Mouse (Mus musculus): ENCODE data around the gene Olfr1413. TPM values are rescaled to one million over a fixed set of nuclear protein-coding genes. Genes with fewer than 3 reads are reported as not detected.

Olfr1413 gene
- polyA plus RNA-seq, 1 experiment from 2014 or later = not detected

GRCm38 (mm10) chr1:92596019-92596418 lies 24.9 kb downstream of the Olfr1413 start:
- 69% methylated on average over 3 of the region's 3 CpGs for WGBS
- Histone ChIP-seq H3K36me3 (ENCODE audit: control insufficient read depth, insufficient read depth, low read length) (no peaks in the 10 kb centered on the region), H3K4me3 (ENCODE audit: control insufficient read depth in 1 of 2, insufficient read depth in 1 of 2, low read depth in 1 of 2, low read length in 2 of 2) (no peak overlapping the region), H3K27ac (replicated peaks in 1 of 2; ENCODE audit: control insufficient read depth in 1 of 2, insufficient read depth in 1 of 2, low read depth in 2 of 2, low read length in 2 of 2) (no peak overlapping the region), H3K9ac (ENCODE audit: low read length) (no peak overlapping the region), H3K27me3 (ENCODE audit: control insufficient read depth, insufficient read depth, low read length) (no peaks in the 10 kb centered on the region), H3K4me1 (ENCODE audit: control insufficient read depth in 2 of 2, insufficient read depth in 2 of 2, low read length in 2 of 2) (no peaks in the 10 kb centered on the region), H3K4me2 (ENCODE audit: low read length) (no peak overlapping the region), H3K9me3 (ENCODE audit: control insufficient read depth, low read length) (no peaks in the 10 kb centered on the region)
- ATAC-seq (ENCODE audit: insufficient number of reproducible peaks, insufficient read depth, low FRiP score, low read depth) = no peak; the same call in 1 of the 2 replicates

- no peak within 1 kb of the TSS for H3K9ac ChIP-seq (ENCODE audit: low read length)
- H3K27ac ChIP-seq (replicated peaks in 1 of 2; ENCODE audit: control insufficient read depth in 1 of 2, insufficient read depth in 1 of 2, low read depth in 2 of 2, low read length in 2 of 2) = no peak within 1 kb of the TSS
- H3K4me1 ChIP-seq (ENCODE audit: control insufficient read depth in 2 of 2, insufficient read depth in 2 of 2, low read length in 2 of 2) = no peaks in the 10 kb centered on the region
- 75% methylated on average over 1 of the region's 1 CpGs for WGBS
- peaks cover 6% of the 10 kb centered on the region; the same call in 1 of the 2 replicates for H3K27me3 ChIP-seq (ENCODE audit: control insufficient read depth, insufficient read depth, low read length)
- no peak for ATAC-seq (ENCODE audit: insufficient number of reproducible peaks, insufficient read depth, low FRiP score, low read depth)
- no peak within 1 kb of the TSS for H3K4me3 ChIP-seq (ENCODE audit: control insufficient read depth in 1 of 2, insufficient read depth in 1 of 2, low read depth in 1 of 2, low read length in 2 of 2)
- H3K36me3 ChIP-seq (ENCODE audit: control insufficient read depth, insufficient read depth, low read length) = no peaks in the 10 kb centered on the region
- no peak within 1 kb of the TSS for H3K4me2 ChIP-seq (ENCODE audit: low read length)
- H3K9me3 ChIP-seq (ENCODE audit: control insufficient read depth, low read length) = no peaks in the 10 kb centered on the region
Measured at GRCm38 (mm10) chr1:92605482-92605881, 34.4 kb downstream of the Olfr1413 start, which contains the start of gene Olfr1410. TSS of gene Olfr1410 (plus strand) at chr1:92605782.

GRCm38 (mm10) chr1:92607711-92608110 lies 36.6 kb downstream of the Olfr1413 start:
- no peak overlapping the region for H3K4me2 ChIP-seq (ENCODE audit: low read length)
- no peak overlapping the region for H3K27ac ChIP-seq (replicated peaks in 1 of 2; ENCODE audit: control insufficient read depth in 1 of 2, insufficient read depth in 1 of 2, low read depth in 2 of 2, low read length in 2 of 2)
- H3K4me3 ChIP-seq (ENCODE audit: control insufficient read depth in 1 of 2, insufficient read depth in 1 of 2, low read depth in 1 of 2, low read length in 2 of 2) = no peak overlapping the region
- H3K9me3 ChIP-seq (ENCODE audit: control insufficient read depth, low read length) = no peaks in the 10 kb centered on the region
- no peaks in the 10 kb centered on the region for H3K4me1 ChIP-seq (ENCODE audit: control insufficient read depth in 2 of 2, insufficient read depth in 2 of 2, low read length in 2 of 2)
- H3K27me3 ChIP-seq (ENCODE audit: control insufficient read depth, insufficient read depth, low read length) = peaks cover 8% of the 10 kb centered on the region; the same call in 1 of the 2 replicates
- no peak for ATAC-seq (ENCODE audit: insufficient number of reproducible peaks, insufficient read depth, low FRiP score, low read depth)
- H3K36me3 ChIP-seq (ENCODE audit: control insufficient read depth, insufficient read depth, low read length) = no peaks in the 10 kb centered on the region
- no peak overlapping the region for H3K9ac ChIP-seq (ENCODE audit: low read length)
- 70% methylated on average over 4 of the region's 4 CpGs for WGBS

GRCm38 (mm10) chr1:92611008-92611407 lies 39.9 kb downstream of the Olfr1413 start:
- 3% methylated on average over 5 of the region's 5 CpGs for WGBS
- 0 out of 2 replicates have a peak, but pooled peaks cover 3% of the 10 kb centered on the region for H3K27me3 ChIP-seq (ENCODE audit: control insufficient read depth, insufficient read depth, low read length)
- ATAC-seq (ENCODE audit: insufficient number of reproducible peaks, insufficient read depth, low FRiP score, low read depth) = no peak

GRCm38 (mm10) chr1:92613175-92613574 lies 42.1 kb downstream of the Olfr1413 start:
- Histone ChIP-seq H3K36me3 (ENCODE audit: control insufficient read depth, insufficient read depth, low read length) (no peaks in the 10 kb centered on the region), H3K27me3 (ENCODE audit: control insufficient read depth, insufficient read depth, low read length) (0 out of 2 replicates have a peak, but pooled peaks cover 3% of the 10 kb centered on the region), H3K4me3 (ENCODE audit: control insufficient read depth in 1 of 2, insufficient read depth in 1 of 2, low read depth in 1 of 2, low read length in 2 of 2) (no peak overlapping the region), H3K4me1 (ENCODE audit: control insufficient read depth in 2 of 2, insufficient read depth in 2 of 2, low read length in 2 of 2) (no peaks in the 10 kb centered on the region), H3K27ac (replicated peaks in 1 of 2; ENCODE audit: control insufficient read depth in 1 of 2, insufficient read depth in 1 of 2, low read depth in 2 of 2, low read length in 2 of 2) (no peak overlapping the region), H3K4me2 (ENCODE audit: low read length) (no peak overlapping the region), H3K9me3 (ENCODE audit: control insufficient read depth, low read length) (no peaks in the 10 kb centered on the region), H3K9ac (ENCODE audit: low read length) (no peak overlapping the region)
- ATAC-seq (ENCODE audit: insufficient number of reproducible peaks, insufficient read depth, low FRiP score, low read depth) = no peak
- WGBS = 41% methylated on average over 4 of the region's 4 CpGs

More at GRCm38 (mm10) chr1:92611008-92611407, 39.9 kb downstream of the Olfr1413 start:
- H3K4me2 ChIP-seq (ENCODE audit: low read length) = no peak overlapping the region
- no peaks in the 10 kb centered on the region for H3K9me3 ChIP-seq (ENCODE audit: control insufficient read depth, low read length)
- no peaks in the 10 kb centered on the region for H3K4me1 ChIP-seq (ENCODE audit: control insufficient read depth in 2 of 2, insufficient read depth in 2 of 2, low read length in 2 of 2)
- no peak overlapping the region for H3K9ac ChIP-seq (ENCODE audit: low read length)
- no peaks in the 10 kb centered on the region for H3K36me3 ChIP-seq (ENCODE audit: control insufficient read depth, insufficient read depth, low read length)
- no peak overlapping the region for H3K27ac ChIP-seq (replicated peaks in 1 of 2; ENCODE audit: control insufficient read depth in 1 of 2, insufficient read depth in 1 of 2, low read depth in 2 of 2, low read length in 2 of 2)
- no peak overlapping the region for H3K4me3 ChIP-seq (ENCODE audit: control insufficient read depth in 1 of 2, insufficient read depth in 1 of 2, low read depth in 1 of 2, low read length in 2 of 2)

GRCm38 (mm10) chr1:92614516-92614915 lies 43.4 kb downstream of the Olfr1413 start:
- Histone ChIP-seq H3K4me2 (ENCODE audit: low read length) (no peak overlapping the region), H3K27me3 (ENCODE audit: control insufficient read depth, insufficient read depth, low read length) (0 out of 2 replicates have a peak, but pooled peaks cover 3% of the 10 kb centered on the region), H3K4me3 (ENCODE audit: control insufficient read depth in 1 of 2, insufficient read depth in 1 of 2, low read depth in 1 of 2, low read length in 2 of 2) (no peak overlapping the region), H3K9ac (ENCODE audit: low read length) (no peak overlapping the region), H3K9me3 (ENCODE audit: control insufficient read depth, low read length) (no peaks in the 10 kb centered on the region), H3K36me3 (ENCODE audit: control insufficient read depth, insufficient read depth, low read length) (no peaks in the 10 kb centered on the region), H3K4me1 (ENCODE audit: control insufficient read depth in 2 of 2, insufficient read depth in 2 of 2, low read length in 2 of 2) (no peaks in the 10 kb centered on the region), H3K27ac (replicated peaks in 1 of 2; ENCODE audit: control insufficient read depth in 1 of 2, insufficient read depth in 1 of 2, low read depth in 2 of 2, low read length in 2 of 2) (no peak overlapping the region)
- 15% methylated on average over 1 of the region's 1 CpGs for WGBS
- ATAC-seq (ENCODE audit: insufficient number of reproducible peaks, insufficient read depth, low FRiP score, low read depth) = no peak

GRCm38 (mm10) chr1:92616046-92616445 lies 44.9 kb downstream of the Olfr1413 start:
- Histone ChIP-seq H3K4me2 (ENCODE audit: low read length) (no peak overlapping the region), H3K9me3 (ENCODE audit: control insufficient read depth, low read length) (no peaks in the 10 kb centered on the region), H3K4me1 (ENCODE audit: control insufficient read depth in 2 of 2, insufficient read depth in 2 of 2, low read length in 2 of 2) (no peaks in the 10 kb centered on the region), H3K27me3 (ENCODE audit: control insufficient read depth, insufficient read depth, low read length) (0 out of 2 replicates have a peak, but pooled peaks cover 3% of the 10 kb centered on the region), H3K36me3 (ENCODE audit: control insufficient read depth, insufficient read depth, low read length) (no peaks in the 10 kb centered on the region), H3K4me3 (ENCODE audit: control insufficient read depth in 1 of 2, insufficient read depth in 1 of 2, low read depth in 1 of 2, low read length in 2 of 2) (no peak overlapping the region), H3K9ac (ENCODE audit: low read length) (no peak overlapping the region), H3K27ac (replicated peaks in 1 of 2; ENCODE audit: control insufficient read depth in 1 of 2, insufficient read depth in 1 of 2, low read depth in 2 of 2, low read length in 2 of 2) (no peak overlapping the region)
- WGBS = 77% methylated on average over 1 of the region's 1 CpGs
- no peak for ATAC-seq (ENCODE audit: insufficient number of reproducible peaks, insufficient read depth, low FRiP score, low read depth)

GRCm38 (mm10) chr1:92617488-92617887 lies 46.4 kb downstream of the Olfr1413 start, which contains the start of gene Olfr12:
TSS of gene Olfr12 (plus strand) at chr1:92617788.
- ATAC-seq (ENCODE audit: insufficient number of reproducible peaks, insufficient read depth, low FRiP score, low read depth) = no peak
- H3K9ac ChIP-seq (ENCODE audit: low read length) = no peak within 1 kb of the TSS
- H3K36me3 ChIP-seq (ENCODE audit: control insufficient read depth, insufficient read depth, low read length) = no peaks in the 10 kb centered on the region
- no peak within 1 kb of the TSS for H3K4me2 ChIP-seq (ENCODE audit: low read length)
- no peak within 1 kb of the TSS for H3K27ac ChIP-seq (replicated peaks in 1 of 2; ENCODE audit: control insufficient read depth in 1 of 2, insufficient read depth in 1 of 2, low read depth in 2 of 2, low read length in 2 of 2)
- no peaks in the 10 kb centered on the region for H3K9me3 ChIP-seq (ENCODE audit: control insufficient read depth, low read length)
- WGBS = 56% methylated on average over 2 of the region's 2 CpGs
- no peak within 1 kb of the TSS for H3K4me3 ChIP-seq (ENCODE audit: control insufficient read depth in 1 of 2, insufficient read depth in 1 of 2, low read depth in 1 of 2, low read length in 2 of 2)
- H3K4me1 ChIP-seq (ENCODE audit: control insufficient read depth in 2 of 2, insufficient read depth in 2 of 2, low read length in 2 of 2) = no peaks in the 10 kb centered on the region
- no peaks in the 10 kb centered on the region for H3K27me3 ChIP-seq (ENCODE audit: control insufficient read depth, insufficient read depth, low read length)

All from heart, embryonic 14.5 days (tissue).